Mouse (Mus musculus): Measurements from ENCODE around the gene Ino80.
"Not testable (repeated sequence)": the region's sequence is repeated elsewhere in the genome, so short reads cannot be mapped to it uniquely, and the experiment has no call there.

The Ino80 gene

DNA sequence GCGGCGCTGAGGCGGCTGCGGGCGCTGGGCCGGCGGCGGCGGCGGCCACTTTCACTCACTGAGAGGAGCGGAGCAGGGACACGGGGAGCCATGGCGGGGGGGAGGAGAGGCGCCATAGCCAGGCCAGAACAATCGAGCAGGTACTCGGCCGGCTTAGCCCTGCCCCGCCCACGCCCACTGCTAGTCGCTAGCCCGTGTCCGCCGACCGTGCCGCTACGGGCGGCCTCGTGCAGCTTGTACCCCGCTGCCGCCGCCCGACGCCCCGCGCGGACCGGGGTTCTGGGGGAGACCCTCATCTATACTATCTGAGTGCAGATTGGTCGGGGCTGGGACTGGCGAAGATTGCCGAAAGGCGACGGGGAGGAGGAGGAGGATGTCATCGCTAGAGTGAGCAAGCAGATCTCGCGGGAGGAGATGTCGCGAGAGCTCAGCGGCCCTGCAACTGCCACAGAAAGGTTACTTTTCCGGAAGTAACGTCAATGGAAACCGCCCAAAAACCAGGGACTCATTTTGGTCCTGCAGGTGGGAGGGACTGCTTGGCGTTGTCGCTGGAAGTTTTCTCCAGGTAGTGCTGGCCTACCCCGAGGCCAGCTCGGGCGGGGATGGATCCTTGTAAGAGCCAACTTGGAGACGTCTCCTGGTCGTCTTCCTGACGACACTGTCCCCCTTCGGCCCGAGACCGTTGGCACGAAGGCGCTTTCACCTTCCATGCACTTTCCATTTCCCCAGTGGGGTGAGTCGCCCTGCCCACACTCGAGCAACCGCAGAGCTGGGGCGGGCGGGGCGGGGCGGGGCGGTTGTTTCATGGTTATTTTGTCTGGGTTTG is at the start of gene Ino80:
Gene Ino80 (minus strand): TSS at position 117 of the 826 bp plus-strand sequence.
- DNase-seq, result peak; percentile 97 to 98

DNA sequence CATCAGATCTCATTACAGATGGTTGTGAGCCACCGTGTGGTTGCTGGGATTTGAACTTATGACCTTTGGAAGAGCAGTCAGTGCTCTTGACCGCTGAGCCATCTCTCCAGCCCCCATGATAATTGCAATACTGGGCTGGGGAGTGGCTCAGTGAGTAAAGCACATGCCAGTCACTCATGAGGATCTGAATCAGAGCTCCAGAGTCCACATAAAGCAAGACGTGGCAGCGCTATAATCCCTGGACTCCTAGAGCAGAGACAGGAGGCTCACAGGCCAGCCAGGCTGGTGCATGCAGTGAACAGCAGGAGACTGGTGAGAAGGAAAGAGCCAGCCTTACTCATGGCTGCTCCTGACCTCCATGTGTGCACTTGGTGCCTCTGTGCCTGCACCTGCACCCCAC is 47.9 kb upstream of the Ino80 start:
- no peak for DNase-seq

DNA sequence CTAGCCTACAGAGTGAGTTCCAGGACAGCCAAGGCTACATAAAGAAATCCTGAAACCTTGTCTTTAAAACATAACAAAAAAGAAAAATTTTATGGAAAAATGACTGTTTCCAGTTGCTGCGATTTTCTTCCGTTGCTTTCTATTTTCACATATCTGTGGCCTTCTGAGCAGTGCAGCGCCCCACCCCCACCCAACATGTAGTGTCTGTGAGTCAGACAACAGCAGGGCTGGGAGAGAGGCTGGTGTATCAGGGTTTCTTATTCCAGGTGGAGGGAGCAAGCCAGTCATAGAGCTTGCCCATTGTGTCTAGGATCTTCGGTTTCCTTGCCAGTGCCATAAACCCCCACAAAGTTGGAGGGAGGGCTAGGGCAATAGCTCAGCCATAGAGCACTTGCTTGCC is 46.3 kb upstream of the Ino80 start:
- DNase-seq, result no peak

DNA sequence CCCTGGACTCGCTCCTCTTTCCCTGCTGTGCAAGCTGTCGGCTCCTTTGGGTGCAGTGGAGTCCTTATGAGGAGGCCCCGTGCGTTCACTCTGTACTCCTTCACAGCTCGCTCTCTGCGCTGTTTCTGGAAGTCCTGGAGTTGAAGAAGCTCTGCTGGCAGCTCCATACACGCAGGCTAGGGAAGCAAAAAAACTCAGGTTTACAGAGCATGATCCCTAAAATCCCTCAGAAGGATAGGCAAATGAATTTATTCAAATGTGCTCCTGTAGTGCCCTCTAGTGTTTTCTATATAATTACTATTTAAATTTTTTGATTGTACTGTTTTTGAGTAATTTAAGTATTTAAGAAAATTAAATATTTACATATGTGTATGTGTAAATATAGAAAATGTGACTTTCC is 43.1 kb upstream of the Ino80 start:
- no peak for DNase-seq

DNA sequence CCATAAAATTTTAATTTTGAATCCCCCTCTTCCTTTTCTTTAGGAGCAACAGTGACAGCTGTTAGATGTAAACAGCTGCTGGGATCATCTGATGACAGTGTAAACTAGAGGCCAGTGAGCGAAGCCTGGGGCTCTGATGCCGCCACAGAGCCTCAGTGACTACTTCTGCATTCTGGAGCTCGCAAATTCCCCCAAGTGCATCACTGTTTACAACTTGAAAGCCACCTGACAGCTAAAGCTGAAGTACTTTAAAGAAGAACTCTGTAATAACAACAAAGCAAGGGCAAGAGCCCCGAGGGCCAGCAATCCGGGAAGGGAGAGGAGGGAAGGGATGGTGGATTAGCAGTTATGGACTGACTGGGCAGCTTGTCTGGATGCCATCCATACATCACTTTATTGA is 39.3 kb upstream of the Ino80 start:
- no peak for DNase-seq

DNA sequence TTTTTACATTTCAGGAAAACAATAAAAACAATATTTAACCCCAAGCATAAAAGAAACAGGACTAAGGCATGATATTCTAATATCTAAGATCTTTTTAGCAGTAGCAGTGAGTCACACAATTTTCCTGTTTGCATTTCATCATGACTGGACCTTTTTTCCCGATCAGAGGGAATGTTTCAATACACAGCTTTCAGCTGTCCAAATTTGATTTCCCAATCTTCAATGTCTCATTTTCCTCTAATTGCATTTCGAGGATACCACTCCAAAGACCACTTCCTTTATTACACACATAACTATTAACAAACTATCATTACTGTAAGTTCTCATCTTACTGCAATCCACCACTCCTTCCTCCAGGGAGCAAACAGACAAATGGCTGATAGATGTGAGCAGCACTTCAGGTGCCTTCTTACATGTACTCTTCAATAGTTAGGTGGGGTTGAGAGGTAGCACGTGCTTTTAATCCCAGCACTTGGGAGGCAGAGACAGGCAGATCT is 36.6 kb upstream of the Ino80 start:
- no peak for DNase-seq

DNA sequence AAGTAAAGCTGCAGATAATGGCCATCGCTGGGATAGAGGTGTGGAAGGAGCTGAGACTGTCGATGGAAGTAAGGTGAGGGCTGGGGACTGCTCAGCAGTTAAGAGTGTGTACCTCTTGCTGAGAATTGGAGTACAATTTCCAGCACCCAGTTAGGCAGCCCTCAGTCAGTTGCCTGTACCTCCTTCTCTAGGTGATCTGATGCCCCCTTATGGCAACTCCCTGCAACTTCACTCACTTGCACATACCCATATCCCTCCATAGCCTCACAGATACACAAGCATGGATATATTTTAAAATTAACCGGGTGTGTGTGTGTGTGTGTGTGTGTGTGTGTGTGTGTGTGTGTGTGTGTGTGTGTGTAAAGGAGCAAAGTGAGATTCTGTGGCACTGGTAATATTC is 34.8 kb upstream of the Ino80 start:
- no peak for DNase-seq

DNA sequence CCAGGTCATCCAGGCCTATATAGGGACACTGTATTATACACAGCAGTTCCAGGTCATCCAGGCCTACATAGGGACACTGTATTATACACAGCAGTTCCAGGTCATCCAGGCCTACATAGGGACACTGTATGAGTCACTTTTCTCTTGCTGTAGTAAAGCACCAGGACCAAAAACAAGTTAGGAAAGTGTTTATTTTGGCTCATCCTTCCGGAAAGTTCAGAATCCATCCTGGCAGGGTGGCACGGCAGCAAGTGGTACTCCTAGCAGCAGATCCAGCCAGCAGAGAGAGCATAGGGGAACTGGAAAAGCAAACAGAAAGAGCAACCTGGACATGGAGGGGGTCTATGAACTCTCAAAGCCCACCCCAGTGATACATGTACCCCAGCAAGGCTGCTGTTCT is 33.4 kb upstream of the Ino80 start:
- no peak for DNase-seq

DNA sequence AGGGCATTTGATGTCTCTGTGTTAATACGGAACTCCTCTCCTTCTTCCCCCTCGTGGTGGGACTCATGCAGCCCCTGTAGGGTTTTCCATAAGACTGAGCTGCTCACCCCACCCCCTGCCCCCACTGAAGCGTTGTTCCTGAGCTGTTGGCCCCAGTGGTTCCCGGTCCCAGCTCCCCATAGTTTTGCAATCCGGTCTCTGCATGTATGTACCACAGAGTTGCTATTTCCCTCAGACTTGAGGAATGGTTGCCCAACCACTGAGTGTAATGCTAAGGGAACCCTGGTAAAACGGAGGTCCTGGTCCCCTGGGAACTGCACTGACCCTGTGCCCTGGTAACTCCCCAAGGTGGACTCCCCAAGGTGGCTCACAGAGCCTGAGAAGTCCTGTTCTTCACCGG is 31.0 kb upstream of the Ino80 start:
- not testable (repeated sequence) for DNase-seq

DNA sequence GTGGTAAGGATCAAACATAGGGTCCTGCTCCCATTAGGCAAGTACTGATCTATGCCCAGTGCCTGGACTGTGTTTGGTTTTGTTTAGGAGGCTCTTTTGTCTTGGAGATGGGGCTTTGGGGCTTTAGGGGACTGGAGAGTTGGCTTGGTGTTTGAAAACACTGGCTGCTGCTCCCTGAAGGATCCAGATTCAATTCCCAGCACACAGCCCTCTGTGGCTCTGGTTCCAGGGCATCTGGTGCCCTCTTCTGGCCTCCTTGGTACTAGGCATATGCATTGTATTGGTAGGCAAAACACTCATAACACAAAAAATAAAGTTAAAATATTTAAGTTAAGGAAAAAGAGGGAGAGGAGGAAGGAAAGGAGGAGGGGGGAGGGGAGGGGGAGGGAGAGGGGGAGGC is 29.6 kb upstream of the Ino80 start:
- no peak for DNase-seq

DNA sequence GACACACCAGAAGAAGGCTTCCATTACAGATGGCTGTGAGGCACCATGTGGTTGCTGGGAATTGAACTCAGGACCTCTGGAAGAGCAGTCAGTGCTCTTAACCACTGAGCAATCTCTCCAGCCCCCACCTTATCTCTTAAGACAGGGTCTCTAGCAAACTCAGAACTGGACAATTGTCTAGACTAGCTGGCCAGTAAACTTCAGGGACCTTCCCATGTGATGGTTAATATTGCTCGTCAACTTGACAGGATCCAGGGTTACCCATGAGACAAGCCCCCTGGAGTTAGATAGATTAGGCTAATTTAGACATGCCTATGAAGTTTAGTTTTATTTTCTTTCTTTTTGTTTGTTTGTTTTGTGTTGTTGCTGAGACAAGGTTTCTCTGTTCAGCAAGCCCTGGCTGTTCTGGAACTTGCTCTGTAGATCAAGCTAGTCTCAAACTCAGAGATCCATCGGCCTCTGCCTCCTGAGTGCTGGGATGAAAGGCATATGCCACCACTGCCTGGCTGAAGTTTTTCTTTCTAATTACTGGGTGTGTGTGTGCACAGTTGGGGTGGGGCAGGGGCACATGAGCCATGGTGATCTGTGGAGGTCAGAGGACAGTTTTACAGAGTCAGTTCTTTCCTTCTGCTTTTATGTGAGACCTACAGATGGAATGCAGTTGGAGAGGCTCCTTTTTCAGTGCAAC is 23.6 kb upstream of the Ino80 start:
- DNase-seq, result no peak

DNA sequence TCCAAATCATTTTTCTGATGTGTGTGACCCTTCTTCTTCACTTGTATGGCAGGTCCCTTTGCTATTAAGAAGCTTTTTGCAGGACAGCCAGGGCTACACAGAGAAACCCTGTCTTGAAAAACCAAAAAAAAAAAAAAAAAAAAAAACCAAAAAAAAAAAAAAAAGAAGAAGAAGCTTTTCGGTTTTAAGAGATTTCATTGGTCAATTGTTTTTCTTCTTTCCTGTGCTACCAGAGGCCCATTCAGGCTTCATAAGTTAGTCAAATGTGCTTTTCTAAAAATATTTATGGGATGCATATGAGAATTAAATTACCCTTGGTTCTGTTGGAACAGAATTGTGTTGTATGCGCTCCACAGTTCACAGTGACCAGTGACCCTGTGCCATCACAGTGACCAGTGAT is 21.4 kb upstream of the Ino80 start:
- DNase-seq, result no peak

DNA sequence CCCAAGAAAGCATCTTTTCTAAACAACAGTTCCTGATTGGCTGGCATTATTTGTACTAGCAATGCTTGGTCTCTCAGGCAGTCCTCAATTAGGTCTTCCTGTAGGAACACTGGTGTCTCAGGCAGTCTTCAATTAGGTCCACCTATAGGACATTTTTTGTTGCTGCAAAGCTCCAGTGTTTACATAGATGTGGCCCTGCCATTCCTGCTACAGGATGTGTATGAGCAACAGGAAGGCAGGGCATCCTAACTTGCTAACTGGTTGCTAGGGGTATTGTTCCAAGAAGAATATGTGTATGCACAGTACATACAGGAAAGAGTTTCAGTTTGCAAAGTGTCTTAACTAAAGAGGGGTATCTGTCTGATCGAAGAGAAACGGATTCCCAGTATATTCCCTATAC is 18.6 kb upstream of the Ino80 start:
- DNase-seq, result no peak

DNA sequence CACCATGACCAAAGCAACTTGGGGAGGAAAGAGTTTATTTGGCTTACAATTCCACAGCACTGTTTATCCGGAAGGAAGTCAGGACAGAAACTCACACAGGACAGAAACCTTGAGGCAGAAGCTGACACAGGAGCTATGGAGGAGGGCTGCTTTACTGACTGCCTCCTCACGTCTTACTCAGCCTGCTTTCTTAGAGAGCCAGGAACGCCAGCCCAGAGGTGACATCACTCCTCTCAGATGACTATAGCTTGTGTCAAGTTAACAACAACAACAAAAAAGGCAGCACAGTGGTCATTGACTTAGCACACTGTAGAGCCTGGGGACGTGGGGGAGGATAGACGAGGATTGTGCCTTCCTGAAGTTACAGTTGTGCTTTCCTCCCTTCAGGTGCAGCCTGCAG is 14.5 kb upstream of the Ino80 start:
- DNase-seq, result no peak

DNA sequence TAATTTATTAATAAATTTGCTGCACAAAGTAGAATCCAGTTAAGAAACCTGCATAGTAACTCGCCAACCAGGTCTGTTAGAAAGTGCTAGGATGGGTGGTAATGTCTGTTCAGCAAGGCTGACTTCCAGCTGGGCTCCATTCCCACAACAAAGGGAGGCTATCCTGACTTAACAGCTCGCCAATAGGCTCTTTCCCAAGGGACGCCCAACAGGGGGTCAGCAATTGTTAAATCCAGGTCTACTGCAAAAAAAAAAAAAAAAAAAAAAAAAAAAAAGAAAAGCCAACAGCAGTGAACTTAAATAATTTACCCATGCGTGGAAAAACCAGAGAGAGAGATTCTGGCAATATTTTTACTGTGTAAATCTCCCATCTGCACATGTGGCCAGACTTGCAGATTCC is 9.0 kb upstream of the Ino80 start:
- no peak for DNase-seq

DNA sequence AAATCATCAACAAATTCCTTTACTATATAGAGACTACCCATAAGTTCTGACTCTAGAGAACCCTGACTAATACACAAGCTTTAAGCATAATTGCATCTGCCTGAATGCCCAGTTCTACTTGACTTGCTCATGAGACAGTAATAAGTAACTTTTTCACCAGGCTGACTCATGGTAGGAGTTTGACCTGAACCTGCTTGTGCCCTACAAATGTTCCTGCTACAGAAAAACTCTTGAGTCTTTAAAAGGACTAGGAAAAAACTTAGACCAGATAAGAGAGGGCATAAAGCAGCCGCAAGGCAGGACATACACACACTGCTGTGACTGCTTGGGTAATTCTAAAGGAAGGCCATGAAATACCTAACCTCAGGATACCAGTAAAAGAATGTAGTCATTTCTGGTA is 4.8 kb upstream of the Ino80 start:
- DNase-seq, result no peak

DNA sequence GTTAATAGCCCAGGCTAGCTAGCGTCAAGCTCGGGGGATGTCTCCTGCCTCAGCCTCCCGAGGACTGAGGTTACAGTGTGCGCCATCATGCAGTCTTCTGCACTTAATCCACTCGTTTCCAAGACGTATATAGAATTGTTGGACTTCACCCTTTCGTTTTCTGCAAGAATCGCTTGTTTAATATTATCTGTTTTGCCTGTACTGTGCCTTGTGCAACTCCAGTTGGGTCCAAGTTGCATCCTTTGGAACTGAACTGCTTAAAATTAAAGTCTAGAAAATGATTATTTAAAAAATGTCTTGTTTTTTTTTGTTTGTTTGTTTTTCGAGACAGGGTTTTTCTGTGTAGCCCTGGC is 886 bp upstream of the Ino80 start:
- no peak for DNase-seq

DNA sequence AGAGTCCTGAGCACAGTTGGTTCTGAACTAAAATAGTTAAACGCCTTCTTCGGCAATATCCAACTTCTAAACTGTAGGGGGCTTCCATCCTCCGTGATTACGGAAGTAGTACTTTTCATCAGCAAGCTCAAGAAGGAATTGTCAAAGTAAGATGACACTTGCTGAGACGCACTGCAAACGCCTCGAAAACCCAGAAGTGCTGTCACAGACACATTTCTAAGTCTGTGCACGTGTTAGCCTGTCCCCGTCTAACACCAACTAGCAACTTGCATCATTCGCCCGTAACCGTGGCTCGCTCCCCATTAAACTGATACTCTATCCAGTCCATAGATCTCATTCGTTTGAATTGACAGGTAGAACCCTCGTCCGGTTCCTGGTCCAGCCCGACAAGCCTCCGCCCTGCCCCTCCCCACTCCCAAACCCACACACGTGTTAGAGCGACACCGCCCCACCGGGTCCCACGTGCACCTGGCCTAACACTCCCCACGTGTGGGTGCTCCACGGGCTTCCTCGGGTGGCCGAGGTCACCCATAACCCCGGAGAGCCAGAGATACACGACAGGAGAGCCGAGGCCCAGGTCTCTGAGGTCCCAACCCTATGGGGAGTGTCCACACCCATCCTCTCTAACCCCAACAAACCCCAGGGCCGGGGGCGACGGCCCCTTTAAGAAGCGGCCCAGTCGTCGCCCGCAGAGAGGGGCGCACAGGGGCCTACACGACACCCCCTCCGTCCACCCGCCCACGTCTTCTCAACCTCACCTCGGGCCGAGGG is 681 bp downstream of the Ino80 start:
- peak; percentile 68 to 72 for DNase-seq

DNA sequence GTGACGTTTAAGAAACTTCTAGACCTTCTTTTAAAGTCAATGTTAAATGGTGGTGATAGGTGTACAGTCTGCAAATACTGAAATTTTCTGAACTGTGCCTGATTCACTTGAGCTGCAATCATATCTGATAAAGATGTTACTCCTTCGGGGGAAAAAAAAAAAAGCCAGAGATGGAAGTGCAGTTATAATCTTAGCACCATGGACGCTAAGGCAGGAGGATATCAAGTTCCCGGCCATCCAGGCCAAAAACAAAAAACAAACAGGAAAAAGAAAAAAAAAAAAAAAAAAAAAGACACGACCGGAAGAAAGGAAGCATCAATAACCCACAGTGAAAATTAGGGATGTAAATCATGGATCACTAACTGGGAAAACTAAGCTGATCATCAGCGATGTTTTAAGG is 1.3 kb downstream of the Ino80 start:
- no peak for DNase-seq

DNA sequence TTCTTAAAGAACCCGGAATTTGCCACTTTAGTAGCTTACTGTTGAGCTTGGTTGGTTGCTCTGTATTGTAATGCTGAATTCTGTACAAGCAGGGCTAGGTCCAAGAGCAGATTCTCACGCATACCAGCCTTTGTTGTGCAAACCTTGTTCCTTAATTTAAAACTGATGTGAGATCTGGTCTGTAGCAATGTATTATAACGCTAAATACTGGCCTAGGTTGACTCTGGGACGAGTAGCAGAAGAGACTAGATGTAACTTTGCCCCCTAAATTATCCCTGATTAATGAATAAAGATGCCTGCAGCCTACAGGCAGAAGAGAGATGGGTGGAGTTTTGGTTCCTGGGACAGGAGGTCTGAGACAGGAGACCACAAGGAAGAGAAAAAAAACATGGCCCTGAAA is 13.5 kb downstream of the Ino80 start:
- no peak for DNase-seq

DNA sequence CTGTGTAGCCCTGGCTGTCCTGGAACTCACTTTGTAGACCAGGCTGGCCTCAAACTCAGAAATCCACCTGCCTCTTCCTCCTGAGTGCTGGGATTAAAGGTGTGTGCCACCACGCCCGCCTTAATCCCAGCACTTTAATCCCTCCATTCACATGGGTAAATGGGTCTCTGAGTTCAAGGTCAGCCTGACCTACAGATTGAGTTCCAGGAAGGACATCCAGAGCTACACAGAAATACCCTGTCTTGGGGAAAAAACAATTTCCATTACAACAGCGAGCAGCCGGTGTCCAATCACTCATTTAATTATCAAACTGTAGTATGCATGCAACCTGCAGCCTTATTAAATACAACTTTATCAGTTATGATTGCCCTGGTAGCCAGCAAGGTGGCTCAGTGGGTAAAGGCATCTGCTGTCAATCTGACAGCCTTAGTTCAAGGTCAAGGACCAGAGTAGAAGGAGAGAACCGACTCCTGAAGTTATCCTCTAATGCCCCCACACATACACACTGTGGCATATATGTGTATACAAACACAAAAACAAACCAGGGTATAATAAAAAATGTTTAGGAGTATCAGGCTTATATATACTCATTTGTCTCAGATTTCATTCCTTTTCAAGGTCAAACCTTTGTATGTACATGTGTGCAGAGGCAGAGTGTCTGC is 14.2 kb downstream of the Ino80 start:
- DNase-seq, result no peak

DNA sequence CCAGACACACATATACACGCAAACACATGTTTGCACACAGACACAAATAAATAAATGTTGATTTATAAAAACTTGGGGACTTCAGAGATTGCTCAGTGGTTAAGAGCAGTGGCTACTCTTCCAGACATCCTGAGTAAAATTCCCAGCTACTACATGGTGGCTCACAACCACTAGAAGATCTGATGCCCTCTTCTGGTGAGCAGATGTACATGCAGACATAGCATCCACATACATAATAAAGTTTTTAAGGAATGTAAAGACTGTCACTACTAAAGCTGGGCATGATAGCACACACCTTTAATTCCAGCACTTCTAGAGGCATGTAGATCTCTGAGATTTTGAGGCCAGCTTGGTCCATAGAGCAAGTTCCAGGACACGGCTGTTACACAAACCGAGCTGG is 16.5 kb downstream of the Ino80 start:
- DNase-seq, result no peak

DNA sequence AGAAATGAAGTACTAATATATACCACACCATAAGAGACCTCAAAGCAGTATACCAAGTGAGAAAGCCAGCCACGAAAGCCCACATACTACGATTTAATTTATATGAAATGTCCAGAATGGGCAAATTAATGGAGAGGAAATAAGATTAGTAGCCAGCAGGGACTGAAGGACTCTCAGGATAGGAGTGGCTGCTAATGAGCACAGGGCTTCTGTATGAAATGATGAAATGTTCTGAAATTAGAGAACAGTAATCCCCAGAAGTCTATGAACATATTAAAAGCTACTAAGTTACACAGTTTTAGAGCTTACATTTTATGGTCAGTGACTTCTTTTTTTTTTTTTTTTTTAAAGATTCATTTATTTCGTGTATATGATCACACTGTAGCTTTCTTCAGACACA is 22.9 kb downstream of the Ino80 start:
- DNase-seq, result no peak

All from thymus, adult 18-20 months (tissue).